Mouse (Mus musculus): ENCODE data around the gene Ggt1.

Gene Ggt1

GRCm38 (mm10) chr10:75632633-75633032 lies 71.2 kb downstream of the Ggt1 start:
- DNase-seq (ENCODE audit: low read depth, low spot score): no peak

- no peak for DNase-seq (ENCODE audit: low read depth, low spot score)
Observed at GRCm38 (mm10) chr10:75633048-75633447, 71.6 kb downstream of the Ggt1 start.

DNA sequence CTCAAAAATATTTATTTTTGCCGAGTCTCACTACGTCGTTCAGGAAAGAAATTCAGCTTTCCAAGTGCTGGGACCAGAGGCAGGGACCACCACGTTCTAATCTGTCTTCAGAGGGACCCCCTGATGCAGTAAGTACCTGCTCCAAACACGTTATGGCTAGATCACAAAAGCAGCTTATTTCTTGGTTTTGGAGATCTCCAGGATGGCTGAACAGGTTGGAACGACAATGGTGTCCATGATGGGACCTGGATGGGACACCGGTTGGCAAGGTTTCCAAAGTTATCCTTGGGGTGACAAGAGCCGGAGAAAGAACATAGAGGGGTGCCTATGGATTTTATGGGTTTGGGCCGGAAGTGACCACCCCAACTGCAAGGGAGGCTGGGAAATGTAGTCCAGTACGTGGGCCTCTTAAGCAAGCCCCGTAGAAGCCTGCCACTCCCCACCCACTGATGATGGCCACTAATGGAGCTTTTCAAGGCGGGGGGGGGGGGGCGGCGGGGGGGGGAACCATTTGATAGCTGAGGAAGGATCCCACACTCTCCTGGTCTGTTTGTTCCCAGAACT lies 72.3 kb downstream of the Ggt1 start:
- DNase-seq (ENCODE audit: low read depth, low spot score): no peak

GRCm38 (mm10) chr10:75634610-75635009 lies 73.2 kb downstream of the Ggt1 start:
- no peak for DNase-seq (ENCODE audit: low read depth, low spot score)

DNA sequence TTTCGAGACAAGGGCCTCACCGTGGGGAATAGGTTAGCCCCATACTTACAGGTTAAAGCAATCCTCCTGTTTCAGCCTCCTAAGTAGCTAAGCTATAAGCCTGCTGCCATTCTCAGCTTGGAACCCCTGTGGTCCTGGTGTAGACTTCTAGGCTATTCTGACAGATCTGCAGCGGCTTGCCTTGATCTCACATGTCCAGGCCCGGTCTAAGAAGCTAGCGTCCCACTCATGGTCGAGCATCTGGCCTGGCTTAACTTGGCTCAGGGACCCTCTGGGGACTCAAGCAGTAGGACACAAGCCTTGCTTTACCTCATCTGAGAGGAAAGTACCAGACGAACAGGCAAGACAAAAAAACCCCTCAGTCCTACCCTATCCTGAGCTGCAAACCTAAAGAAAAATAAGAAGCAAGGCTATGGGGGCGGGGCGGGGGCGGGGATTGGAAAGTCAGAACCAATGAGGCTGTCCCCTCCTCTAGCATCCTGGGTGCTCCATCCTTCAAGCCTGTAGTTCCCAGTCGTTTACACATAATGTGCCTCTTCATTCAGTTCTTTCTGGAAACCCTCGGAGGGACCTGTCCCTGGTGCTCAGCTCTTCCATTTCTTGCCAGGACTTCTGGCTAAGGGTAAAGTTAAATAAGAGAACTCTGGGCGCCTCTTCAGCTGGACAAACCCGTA lies 73.8 kb downstream of the Ggt1 start:
- no peak for DNase-seq (ENCODE audit: low read depth, low spot score)

- DNase-seq (ENCODE audit: low read depth, low spot score): peak; percentile 60
Observed at GRCm38 (mm10) chr10:75635693-75636055, 74.3 kb downstream of the Ggt1 start.
